Mouse (Mus musculus) spleen, postnatal 36 days (tissue): ENCODE data around the gene Gm45618.
A peak's percentile ranks its signal among the peaks of the same experiment; 100 is the strongest.

Source experiments
- DNase-seq, 2 experiments: peaks; one replicate each; pipeline ENCODE4 v3.0.0; 2022; ENCODE audit warnings: low spot score in 2 of 2, mixed read lengths in 1 of 2

Gene Gm45618

GRCm38 (mm10) chr7:142070458-142071211 lies 49.9 kb downstream of the Gm45618 start:
- DNase-seq: peak; percentile 46 to 57
